Mouse (Mus musculus) frontal cortex, postnatal 14 days (tissue): Measurements from ENCODE around the gene Prss29.

Experiments
- DNase-seq, 2 experiments: peaks; one replicate each; pipeline ENCODE4 v3.0.0; 2022; ENCODE audit warnings: low spot score in 2 of 2

Gene Prss29

DNA sequence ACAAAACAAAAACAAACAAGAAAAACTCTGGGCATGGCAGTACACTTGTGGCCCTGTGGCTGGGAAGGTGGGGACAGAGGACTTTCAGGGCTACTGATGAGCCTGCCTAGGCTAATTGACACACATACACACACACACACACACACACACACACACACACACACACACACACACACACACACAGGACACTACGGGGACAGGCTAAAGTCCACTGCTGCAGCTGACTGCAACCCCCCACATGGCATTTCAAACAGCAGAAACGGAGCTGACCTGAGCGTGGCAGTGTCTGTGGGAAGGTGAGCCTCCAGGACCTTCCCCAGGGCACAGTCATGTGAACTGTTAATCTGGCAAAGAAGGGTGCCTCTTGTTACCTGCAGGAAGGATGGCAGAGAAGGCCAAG, 23.0 kb downstream of the Prss29 start:
- DNase-seq: no peak

DNA sequence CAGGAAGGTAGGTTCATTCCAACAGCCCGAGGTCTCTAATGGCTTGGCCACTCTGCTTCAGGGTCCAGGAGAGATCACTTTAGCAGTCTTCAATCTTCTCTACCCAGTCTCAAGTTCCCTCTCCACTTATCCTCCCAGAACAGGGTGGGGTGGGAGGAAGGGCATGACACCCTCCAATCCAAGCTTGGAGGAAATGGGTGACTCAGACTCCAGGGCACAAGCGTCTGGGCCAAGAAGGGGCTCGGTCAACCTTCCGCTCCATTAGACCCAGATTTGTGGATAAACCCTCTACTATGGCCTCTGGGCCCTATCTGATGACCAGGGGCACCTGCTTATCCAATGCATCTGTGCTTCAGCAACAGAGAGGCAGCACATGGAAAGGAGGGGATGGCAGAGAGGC, 27.0 kb downstream of the Prss29 start, which contains the start of gene Tpsab1:
Gene Tpsab1 (minus strand): TSS at position 101 of the 400 bp plus-strand sequence.
- DNase-seq: no peak

DNA sequence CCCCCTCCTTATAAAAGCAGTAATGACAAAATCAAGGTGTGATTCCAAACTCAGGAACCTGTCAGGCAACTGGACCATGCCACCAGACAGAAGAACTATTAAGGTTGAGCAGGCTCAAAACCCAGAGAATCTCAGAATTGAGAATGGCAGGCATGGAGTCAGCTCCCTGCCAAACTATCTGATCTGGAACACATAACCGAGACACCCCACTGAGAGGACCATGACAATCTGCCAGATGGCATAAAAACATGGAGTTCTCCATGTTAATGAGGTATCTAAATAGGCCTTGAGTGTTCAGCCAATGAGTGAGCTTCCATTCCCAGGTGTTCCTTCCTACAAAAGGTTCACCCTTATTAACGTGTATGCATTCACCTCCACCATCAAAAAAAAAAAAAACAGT, 42.8 kb downstream of the Prss29 start:
- no peak for DNase-seq

DNA sequence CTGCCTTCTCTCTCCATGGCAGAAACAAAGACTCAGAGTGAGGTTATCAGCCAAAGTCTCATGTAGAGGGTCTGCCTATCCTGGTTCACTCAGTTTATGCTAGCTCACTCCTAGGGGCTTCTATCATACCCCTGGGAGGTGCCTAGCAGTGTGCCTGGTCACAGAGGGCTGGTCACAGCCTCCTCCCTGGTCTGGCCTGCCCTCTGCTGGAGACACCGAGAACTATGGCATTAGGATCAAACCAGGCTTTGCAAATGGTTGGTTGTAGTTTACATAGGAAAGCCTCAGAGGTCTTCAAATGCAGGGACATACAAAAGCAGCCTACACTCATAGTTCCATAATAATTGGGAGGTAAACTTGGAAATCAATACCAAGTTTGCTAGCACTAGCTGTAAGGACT, 45.3 kb downstream of the Prss29 start:
- no peak for DNase-seq

DNA sequence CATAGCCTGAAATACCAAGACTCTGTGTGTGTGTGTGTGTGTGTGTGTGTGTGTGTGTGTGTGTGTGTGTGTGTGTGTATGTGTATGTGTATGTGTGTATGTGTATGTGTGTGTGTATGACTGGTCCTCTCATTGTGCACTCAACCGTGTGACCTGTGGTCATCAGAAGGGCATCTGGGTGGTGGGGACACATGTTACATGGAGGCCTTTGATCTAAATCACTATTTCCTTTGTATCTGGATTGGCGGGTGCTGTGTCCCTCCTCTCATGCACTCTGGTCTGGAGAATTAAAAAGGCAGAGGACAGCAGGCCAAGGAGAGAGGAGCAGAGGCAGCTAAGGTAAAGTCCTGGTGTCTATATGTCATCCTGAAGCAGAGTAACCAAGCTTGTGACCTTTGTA, 47.6 kb downstream of the Prss29 start, which contains the start of gene Tpsb2:
Gene Tpsb2 (plus strand): TSS at position 301 of the 400 bp plus-strand sequence.
- DNase-seq: no peak

DNA sequence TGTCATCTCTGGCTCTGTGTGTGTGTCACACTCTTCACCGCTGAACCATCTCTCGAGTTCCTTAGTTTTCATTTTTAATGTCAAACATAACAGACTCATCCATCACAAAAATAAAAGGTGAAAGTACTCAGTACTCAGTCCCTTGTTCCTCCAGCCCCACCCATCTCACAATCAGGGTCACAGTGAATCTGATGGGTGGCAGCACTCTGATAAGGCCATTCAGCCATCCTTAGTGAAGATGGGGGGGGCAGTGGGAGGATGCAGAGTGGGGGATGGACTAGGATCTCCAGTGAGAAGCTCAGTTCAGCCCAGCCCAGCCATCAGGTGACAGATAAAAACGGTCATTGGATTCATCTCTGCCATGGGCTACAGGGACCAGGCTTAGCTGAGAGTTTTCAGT, 50.5 kb downstream of the Prss29 start, which contains the start of gene Tpsg1:
Gene Tpsg1 (plus strand): TSS at position 301 of the 400 bp plus-strand sequence.
- no peak for DNase-seq
